Mouse (Mus musculus): ENCODE data around the gene Adh6a.

Adh6a gene

GRCm38 (mm10) chr3:138312965-138313364 lies at the start of gene Adh6a:
Gene Adh6a (plus strand): TSS chr3:138313286.
- no peak for DNase-seq (ENCODE audit: low read depth, low spot score)

- DNase-seq (ENCODE audit: low read depth, low spot score): no peak
Observed at GRCm38 (mm10) chr3:138264648-138265047, 48.4 kb upstream of the Adh6a start.

GRCm38 (mm10) chr3:138270507-138270906 lies 42.6 kb upstream of the Adh6a start:
- DNase-seq (ENCODE audit: low read depth, low spot score): no peak

- DNase-seq (ENCODE audit: low read depth, low spot score): no peak
Observed at GRCm38 (mm10) chr3:138271297-138271696, 41.8 kb upstream of the Adh6a start.

- DNase-seq (ENCODE audit: low read depth, low spot score): no peak
Observed at GRCm38 (mm10) chr3:138273080-138273479, 40.0 kb upstream of the Adh6a start.

GRCm38 (mm10) chr3:138275100-138275499 lies 38.0 kb upstream of the Adh6a start:
- DNase-seq (ENCODE audit: low read depth, low spot score): no peak

- DNase-seq (ENCODE audit: low read depth, low spot score): no peak
Observed at GRCm38 (mm10) chr3:138282556-138282955, 30.5 kb upstream of the Adh6a start.

GRCm38 (mm10) chr3:138283831-138284230 lies 29.3 kb upstream of the Adh6a start:
- DNase-seq (ENCODE audit: low read depth, low spot score): no peak

- DNase-seq (ENCODE audit: low read depth, low spot score): no peak
Observed at GRCm38 (mm10) chr3:138285986-138286385, 27.1 kb upstream of the Adh6a start.

GRCm38 (mm10) chr3:138287686-138288085 lies 25.4 kb upstream of the Adh6a start:
- DNase-seq (ENCODE audit: low read depth, low spot score): no peak

- no peak for DNase-seq (ENCODE audit: low read depth, low spot score)
Observed at GRCm38 (mm10) chr3:138290672-138291071, 22.4 kb upstream of the Adh6a start.

- DNase-seq (ENCODE audit: low read depth, low spot score): no peak
Observed at GRCm38 (mm10) chr3:138291529-138292117, 21.5 kb upstream of the Adh6a start.

- DNase-seq (ENCODE audit: low read depth, low spot score): no peak
Observed at GRCm38 (mm10) chr3:138293298-138293895, 19.7 kb upstream of the Adh6a start.

GRCm38 (mm10) chr3:138300130-138300529 lies 13.0 kb upstream of the Adh6a start:
- no peak for DNase-seq (ENCODE audit: low read depth, low spot score)

- DNase-seq (ENCODE audit: low read depth, low spot score): no peak
Observed at GRCm38 (mm10) chr3:138302676-138303075, 10.4 kb upstream of the Adh6a start.

- no peak for DNase-seq (ENCODE audit: low read depth, low spot score)
Observed at GRCm38 (mm10) chr3:138303771-138304488, 9.2 kb upstream of the Adh6a start.

- no peak for DNase-seq (ENCODE audit: low read depth, low spot score)
Observed at GRCm38 (mm10) chr3:138304489-138304871, 8.6 kb upstream of the Adh6a start.

- DNase-seq (ENCODE audit: low read depth, low spot score): no peak
Observed at GRCm38 (mm10) chr3:138305486-138306289, 7.4 kb upstream of the Adh6a start.

- DNase-seq (ENCODE audit: low read depth, low spot score): no peak
Observed at GRCm38 (mm10) chr3:138306290-138306683, 6.8 kb upstream of the Adh6a start.

GRCm38 (mm10) chr3:138309910-138310309 lies 3.2 kb upstream of the Adh6a start:
- DNase-seq (ENCODE audit: low read depth, low spot score): no peak

GRCm38 (mm10) chr3:138311015-138311414 lies 2.1 kb upstream of the Adh6a start:
- DNase-seq (ENCODE audit: low read depth, low spot score): no peak

GRCm38 (mm10) chr3:138316908-138317472 lies 3.9 kb downstream of the Adh6a start:
- no peak for DNase-seq (ENCODE audit: low read depth, low spot score)
